Mouse (Mus musculus) embryonic facial prominence, embryonic 11.5 days (tissue): Measurements from ENCODE around the gene Twsg1. TPM values are rescaled to one million over a fixed set of nuclear protein-coding genes. Genes with fewer than 3 reads are reported as not detected.
"Not testable (repeated sequence)": the region's sequence is repeated elsewhere in the genome, so short reads cannot be mapped to it uniquely, and the experiment has no call there.

Source experiments
- ATAC-seq: fragments of 200-750 bp; cut with Nextera tagmentation; replicated peaks from 2 replicates; pipeline ENCODE4 v1.8.0; 2017; ENCODE audit warnings: low read depth; ENCODE audit not compliant: insufficient number of reproducible peaks, low FRiP score, low TSS enrichment
- DNase-seq: peaks from one replicate; pipeline ENCODE4 v3.0.0-alpha.2; 2015; ENCODE audit warnings: low spot score
- H3K27ac ChIP-seq: fragments of 300-500 bp; sonication (generic); replicated peaks from 2 replicates; pipeline ENCODE4 v1.5.1; 2014; ENCODE audit warnings: mild to moderate bottlenecking, low read depth, low read length, control low read depth
- H3K27me3 ChIP-seq: fragments of 300-500 bp; sonication (generic); 2 replicates; pipeline ENCODE4 v1.6.1; 2014; ENCODE audit warnings: mild to moderate bottlenecking, low read length, moderate library complexity, mixed read lengths; ENCODE audit not compliant: control insufficient read depth, insufficient read depth
- H3K36me3 ChIP-seq: fragments of 300-500 bp; sonication (generic); replicated peaks from 2 replicates; pipeline ENCODE4 v1.6.1; 2014; ENCODE audit warnings: low read depth, mild to moderate bottlenecking, low read length, moderate library complexity, mixed read lengths; ENCODE audit not compliant: control insufficient read depth, insufficient read depth
- H3K4me1 ChIP-seq: fragments of 300-500 bp; sonication (generic); 2 replicates; pipeline ENCODE4 v1.6.1; 2014; ENCODE audit warnings: low read length, mixed read lengths; ENCODE audit not compliant: control insufficient read depth, insufficient read depth
- H3K4me2 ChIP-seq: fragments of 300-500 bp; sonication (generic); 2 replicates; pipeline ENCODE4 v1.6.1; 2014; ENCODE audit warnings: low read depth, mild to moderate bottlenecking, control low read depth, low read length, moderate library complexity
- H3K4me3 ChIP-seq: fragments of 300-500 bp; sonication (generic); 2 replicates; pipeline ENCODE4 v1.5.1; 2014; ENCODE audit warnings: low read depth, low read length, control low read depth
- H3K9ac ChIP-seq: fragments of 300-500 bp; sonication (generic); replicated peaks from 2 replicates; pipeline ENCODE4 v1.6.1; 2014; ENCODE audit warnings: mild to moderate bottlenecking, control low read depth, low read length
- H3K9me3 ChIP-seq: fragments of 300-500 bp; sonication (generic); replicated peaks from 2 replicates; pipeline ENCODE4 v1.6.1; 2016; ENCODE audit warnings: mild to moderate bottlenecking, low read length, inconsistent platforms, mixed read lengths; ENCODE audit not compliant: control insufficient read depth
- WGBS: fragments of 180-500 bp; shearing (Covaris S2); extraction: QIAGEN DNeasy Blood & Tissue Kit; methylation state at CpG from one replicate; pipeline ENCODE4 v1.1.7; 2014; 5-methylcytosine and 5-hydroxymethylcytosine counted together
- polyA plus RNA-seq: library from polyadenylated mRNA; unstranded; fragments of >200 nt; fragmentation: Nextera tagmentation; extraction: Ambion mirVana; gene quantifications from 2 replicates; pipeline ENCODE4 v1.2.1, GENCODE M21; 2014

The Twsg1 gene
- 133 and 142 TPM in 2 replicates for polyA plus RNA-seq

DNA sequence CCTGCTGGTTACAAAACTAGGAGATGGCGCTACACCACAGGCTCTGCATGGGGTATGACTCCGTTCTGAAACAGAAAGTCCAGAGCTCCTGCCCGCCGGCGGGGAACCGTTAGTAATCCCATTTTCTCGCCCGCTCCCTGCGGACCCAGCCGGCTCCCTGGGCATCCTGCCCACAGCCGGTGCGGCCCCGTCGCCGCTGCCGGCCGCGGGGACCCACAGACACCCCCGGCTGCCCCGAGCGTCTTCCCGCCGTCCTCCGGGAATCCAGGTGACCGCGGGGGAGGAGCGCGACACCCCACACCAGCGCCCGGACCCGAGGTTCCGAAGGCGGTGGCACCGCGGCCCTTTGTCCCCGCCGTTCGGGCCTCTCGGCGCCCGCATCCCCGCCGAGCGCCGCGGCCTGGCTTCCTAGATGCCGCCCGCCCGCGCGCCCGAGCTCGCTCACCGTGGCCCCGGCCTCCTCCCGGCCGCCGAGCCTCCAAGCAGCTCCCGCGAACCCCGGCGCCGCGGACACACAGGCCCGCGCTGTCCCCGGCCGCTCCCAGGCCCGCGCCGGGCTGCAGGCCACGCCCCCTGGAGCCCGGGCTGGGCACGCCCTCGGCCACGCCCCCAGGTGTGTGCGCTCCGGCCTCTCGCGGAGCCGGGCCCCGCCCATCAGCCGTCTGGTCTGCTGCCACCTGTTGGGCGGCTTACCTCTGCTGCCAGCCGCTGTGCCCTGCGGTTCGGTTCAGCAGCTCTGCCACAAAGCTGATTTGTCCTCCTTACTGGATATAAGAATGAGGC, at the start of gene Twsg1:
Gene Twsg1, minus strand, starts transcription at position 605 of the 783 bp plus-strand sequence.
- peak within 1 kb of the TSS; percentile 95 for H3K9ac ChIP-seq
- no peaks in the 10 kb centered on the region for H3K4me1 ChIP-seq
- H3K36me3 ChIP-seq = peaks cover 5% of the 10 kb centered on the region
- H3K9me3 ChIP-seq = no peaks in the 10 kb centered on the region
- H3K27me3 ChIP-seq = no peaks in the 10 kb centered on the region
- H3K4me2 ChIP-seq = peak within 1 kb of the TSS; percentile 53
- peak; percentile 94 for DNase-seq
- H3K27ac ChIP-seq = peak within 1 kb of the TSS; percentile 76
- under 1% methylated on average over 83 of the region's 87 CpGs for WGBS
- ATAC-seq = peak; percentile 97
- peak within 1 kb of the TSS; percentile 94 for H3K4me3 ChIP-seq

DNA sequence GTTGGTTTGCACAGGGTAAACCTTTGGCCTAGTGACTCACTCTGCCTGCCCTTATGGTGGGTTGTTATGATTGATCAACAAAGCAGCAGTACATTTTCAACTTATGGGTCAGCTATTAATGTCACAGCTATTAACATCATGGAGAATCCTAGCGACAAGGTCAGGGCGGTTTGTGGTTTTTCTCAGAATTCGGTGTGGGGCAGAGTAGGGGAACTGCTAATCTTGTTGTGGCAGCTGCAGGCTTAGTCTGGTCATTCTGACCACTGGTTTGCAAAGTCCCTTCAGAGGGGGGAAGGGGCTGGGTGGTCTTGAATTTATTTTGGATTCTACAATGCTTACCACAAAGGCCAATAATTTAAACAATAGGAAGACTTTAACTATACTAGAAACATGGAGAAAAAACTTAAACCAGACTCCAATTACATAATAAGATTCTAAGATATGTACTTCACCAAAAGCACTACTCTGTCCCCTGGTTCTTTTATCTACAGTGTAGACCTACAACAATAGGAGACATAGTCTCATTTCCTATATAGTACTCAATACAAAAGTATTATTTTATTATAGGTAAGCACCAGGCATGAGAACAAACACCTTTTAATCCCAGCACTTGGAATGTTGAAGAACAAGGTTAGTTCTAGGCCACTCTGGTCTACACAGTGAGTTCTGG, 37.3 kb upstream of the Twsg1 start:
- Histone ChIP-seq H3K27ac (no peak overlapping the region), H3K4me2 (no peak overlapping the region), H3K27me3 (no peaks in the 10 kb centered on the region), H3K9ac (no peak overlapping the region), H3K4me1 (no peaks in the 10 kb centered on the region), H3K4me3 (no peak overlapping the region), H3K9me3 (no peaks in the 10 kb centered on the region), H3K36me3 (no peaks in the 10 kb centered on the region)
- DNase-seq (no peak), ATAC-seq (no peak)
- 90% methylated on average over 3 of the region's 3 CpGs for WGBS

DNA sequence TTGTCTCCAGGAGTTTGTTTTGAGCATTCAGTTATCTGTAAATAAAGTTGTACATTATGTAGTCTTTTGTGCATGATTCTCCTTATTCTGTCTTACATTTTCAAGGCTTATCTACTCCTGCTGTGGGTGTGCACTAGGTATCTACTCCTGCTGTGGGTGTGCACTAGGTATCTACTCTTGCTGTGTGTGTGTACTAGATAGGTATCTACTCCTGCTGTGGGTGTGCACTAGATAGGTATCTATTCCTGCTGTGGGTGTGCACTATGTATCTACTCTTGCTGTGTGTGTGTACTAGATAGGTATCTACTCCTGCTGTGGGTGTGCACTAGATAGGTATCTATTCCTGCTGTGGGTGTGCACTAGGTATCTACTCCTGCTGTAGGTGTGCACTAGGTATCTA, 25.7 kb upstream of the Twsg1 start:
- H3K9ac ChIP-seq, H3K9me3 ChIP-seq, H3K4me3 ChIP-seq, ATAC-seq, H3K27ac ChIP-seq, H3K4me1 ChIP-seq, H3K36me3 ChIP-seq, H3K4me2 ChIP-seq, DNase-seq, H3K27me3 ChIP-seq: not testable (repeated sequence)

GRCm38 (mm10) chr17:65967751-65968150, 16.7 kb upstream of the Twsg1 start:
- Histone ChIP-seq H3K4me3 (no peak overlapping the region), H3K9ac (no peak overlapping the region), H3K36me3 (no peaks in the 10 kb centered on the region), H3K27ac (no peak overlapping the region), H3K4me2 (no peak overlapping the region), H3K27me3 (no peaks in the 10 kb centered on the region), H3K4me1 (no peaks in the 10 kb centered on the region), H3K9me3 (no peaks in the 10 kb centered on the region)
- WGBS = 60% methylated on average over 11 of the region's 11 CpGs
- DNase-seq (no peak), ATAC-seq (no peak)

GRCm38 (mm10) chr17:65962263-65962662, 11.2 kb upstream of the Twsg1 start:
- Histone ChIP-seq H3K9me3 (no peaks in the 10 kb centered on the region), H3K27ac (no peak overlapping the region), H3K4me3 (no peak overlapping the region), H3K4me1 (no peaks in the 10 kb centered on the region), H3K36me3 (no peaks in the 10 kb centered on the region), H3K27me3 (no peaks in the 10 kb centered on the region), H3K9ac (no peak overlapping the region), H3K4me2 (no peak overlapping the region)
- 95% methylated on average over 2 of the region's 2 CpGs for WGBS
- no peak for DNase-seq
- ATAC-seq = no peak

DNA sequence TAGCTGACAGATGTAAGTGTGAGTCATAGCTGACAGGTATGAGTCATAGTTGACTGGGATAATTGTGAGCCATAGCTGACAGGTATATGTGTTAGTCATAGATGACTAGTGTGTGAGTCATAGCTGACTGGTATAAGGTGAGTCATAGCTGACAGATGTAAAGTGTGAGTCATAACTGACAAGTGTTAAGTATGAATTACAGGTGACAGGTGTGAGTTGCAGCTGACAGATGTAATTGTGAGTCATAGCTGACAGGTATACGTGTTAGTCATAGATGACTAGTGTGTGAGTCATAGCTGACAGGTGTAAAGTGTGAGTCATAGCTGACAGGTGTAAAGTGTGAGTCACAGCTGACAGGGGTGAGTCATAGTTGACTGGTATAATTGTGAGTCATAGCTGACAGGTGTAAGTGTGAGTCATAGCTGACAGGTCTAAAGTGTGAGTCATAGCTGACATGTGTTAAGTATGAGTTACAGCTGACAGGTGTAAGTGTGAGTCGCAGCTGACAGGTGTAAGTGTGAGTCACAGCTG, 10.6 kb upstream of the Twsg1 start:
- no peaks in the 10 kb centered on the region for H3K4me1 ChIP-seq
- DNase-seq (no peak), ATAC-seq (no peak)
- no peak overlapping the region for H3K9ac ChIP-seq
- H3K27me3 ChIP-seq = no peaks in the 10 kb centered on the region
- no peak overlapping the region for H3K4me3 ChIP-seq
- H3K36me3 ChIP-seq = no peaks in the 10 kb centered on the region
- no peak overlapping the region for H3K27ac ChIP-seq
- H3K9me3 ChIP-seq = no peaks in the 10 kb centered on the region
- H3K4me2 ChIP-seq = no peak overlapping the region
- WGBS = 86% methylated on average over 2 of the region's 2 CpGs

GRCm38 (mm10) chr17:65959011-65959410, 8.0 kb upstream of the Twsg1 start:
- 79% methylated on average over 3 of the region's 3 CpGs for WGBS
- H3K9ac ChIP-seq = no peak overlapping the region
- H3K9me3 ChIP-seq = no peaks in the 10 kb centered on the region
- no peaks in the 10 kb centered on the region for H3K36me3 ChIP-seq
- H3K4me1 ChIP-seq = no peaks in the 10 kb centered on the region
- DNase-seq (no peak), ATAC-seq (no peak)
- H3K27ac ChIP-seq = no peak overlapping the region
- H3K4me2 ChIP-seq = no peak overlapping the region
- H3K4me3 ChIP-seq = no peak overlapping the region
- no peaks in the 10 kb centered on the region for H3K27me3 ChIP-seq

DNA sequence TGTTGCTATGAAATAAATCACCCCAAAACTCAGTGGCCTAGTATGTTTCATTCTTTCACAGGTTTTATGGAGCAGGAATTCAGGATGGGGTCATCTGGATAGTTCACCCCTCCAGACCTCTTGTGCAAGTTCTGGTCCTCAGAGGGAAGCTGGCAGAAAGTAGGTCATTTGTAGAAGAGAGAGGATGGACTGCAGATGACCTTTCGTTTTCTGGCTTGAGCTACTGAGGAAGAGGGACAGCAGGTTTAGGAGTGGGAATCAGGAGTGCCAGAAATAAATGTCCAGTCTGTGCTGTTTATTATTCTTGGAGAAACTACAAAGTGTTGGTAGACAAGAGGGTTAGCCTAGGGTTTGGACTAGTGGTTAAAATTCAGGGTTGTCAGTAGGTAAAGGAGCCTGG, 7.3 kb upstream of the Twsg1 start:
- Histone ChIP-seq H3K4me2 (no peak overlapping the region), H3K9ac (no peak overlapping the region), H3K27me3 (no peaks in the 10 kb centered on the region), H3K4me3 (no peak overlapping the region), H3K36me3 (no peaks in the 10 kb centered on the region), H3K27ac (no peak overlapping the region), H3K4me1 (no peaks in the 10 kb centered on the region), H3K9me3 (no peaks in the 10 kb centered on the region)
- no peak for DNase-seq
- no peak for ATAC-seq
- WGBS = 89% methylated on average over 1 of the region's 1 CpGs
